Mouse (Mus musculus): Measurements from ENCODE around the gene Slc8a1. TPM values are rescaled to one million over a fixed set of nuclear protein-coding genes. Genes with fewer than 3 reads are reported as not detected.

The Slc8a1 gene
- polyA plus RNA-seq, 1 experiment from 2014 or later, result 5.8 TPM

DNA sequence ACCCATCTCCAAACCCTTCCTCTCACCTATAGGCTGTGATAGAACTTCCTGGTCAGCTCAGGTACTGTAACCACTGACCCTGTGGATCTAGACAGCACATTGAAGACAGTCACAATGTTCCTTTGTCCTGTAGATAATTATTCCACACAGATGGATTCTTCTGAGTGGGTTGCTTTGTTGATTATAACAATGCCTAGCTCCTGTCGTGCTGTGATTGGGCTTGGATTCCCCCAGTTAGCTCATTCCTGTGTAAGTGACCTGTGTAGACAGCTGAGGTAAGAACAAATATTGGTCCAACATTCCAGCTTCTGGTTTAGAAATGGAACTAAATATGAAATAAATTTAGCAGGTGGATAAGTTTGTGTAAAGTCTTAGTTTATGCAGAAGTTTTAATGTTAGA is 340.7 kb downstream of the Slc8a1 start:
- Histone ChIP-seq H3K4me2 (no peak overlapping the region), H3K4me3 (no peak overlapping the region), H3K27ac (no peak overlapping the region), H3K27me3 (no peaks in the 10 kb centered on the region), H3K4me1 (peaks cover 8% of the 10 kb centered on the region; the same call in 1 of the 2 replicates), H3K36me3 (no peaks in the 10 kb centered on the region), H3K9ac (no peak overlapping the region), H3K9me3 (no peaks in the 10 kb centered on the region)
- ATAC-seq (ENCODE audit: insufficient number of reproducible peaks, low FRiP score, low TSS enrichment, low read depth), result no peak
- WGBS, result 80% methylated on average over 1 of the region's 1 CpGs

- Histone ChIP-seq H3K4me1 (peaks cover 8% of the 10 kb centered on the region; the same call in 1 of the 2 replicates), H3K27ac (no peak overlapping the region), H3K9me3 (no peaks in the 10 kb centered on the region), H3K4me2 (no peak overlapping the region), H3K4me3 (no peak overlapping the region), H3K36me3 (no peaks in the 10 kb centered on the region), H3K9ac (no peak overlapping the region), H3K27me3 (no peaks in the 10 kb centered on the region)
- 45% methylated on average over 2 of the region's 2 CpGs for WGBS
- ATAC-seq (ENCODE audit: insufficient number of reproducible peaks, low FRiP score, low TSS enrichment, low read depth), result no peak
Observed at GRCm38 (mm10) chr17:81394124-81394523, 344.1 kb downstream of the Slc8a1 start.

GRCm38 (mm10) chr17:81393040-81393439 is 345.1 kb downstream of the Slc8a1 start:
- H3K9ac ChIP-seq, result no peak overlapping the region
- no peak overlapping the region for H3K27ac ChIP-seq
- peaks cover 8% of the 10 kb centered on the region; the same call in 1 of the 2 replicates for H3K4me1 ChIP-seq
- ATAC-seq (ENCODE audit: insufficient number of reproducible peaks, low FRiP score, low TSS enrichment, low read depth), result no peak
- H3K27me3 ChIP-seq, result no peaks in the 10 kb centered on the region
- H3K36me3 ChIP-seq, result no peaks in the 10 kb centered on the region
- no peak overlapping the region for H3K4me3 ChIP-seq
- WGBS, result 34% methylated on average over 4 of the region's 4 CpGs
- no peaks in the 10 kb centered on the region for H3K9me3 ChIP-seq
- no peak overlapping the region for H3K4me2 ChIP-seq

DNA sequence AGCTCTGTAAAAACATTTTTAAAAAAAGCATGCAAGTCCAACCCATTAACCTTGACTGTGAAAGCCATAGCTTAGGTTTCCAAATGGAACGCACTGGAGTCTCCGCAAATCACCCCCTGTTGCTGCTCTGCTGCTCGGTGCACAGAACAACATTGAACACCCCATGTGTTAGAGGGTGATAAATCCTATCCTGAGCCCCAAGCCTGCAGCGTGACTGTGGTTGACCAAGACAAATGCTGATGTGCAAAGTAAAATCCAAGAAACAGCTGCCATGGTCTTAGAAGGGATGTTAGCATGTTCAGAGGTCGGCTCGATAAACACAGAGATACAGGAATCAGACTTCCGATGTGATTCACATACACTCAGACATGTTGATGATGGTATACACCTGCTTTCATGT is 346.7 kb downstream of the Slc8a1 start:
- 82% methylated on average over 7 of the region's 7 CpGs for WGBS
- no peak for ATAC-seq (ENCODE audit: insufficient number of reproducible peaks, low FRiP score, low TSS enrichment, low read depth)
- no peak overlapping the region for H3K27ac ChIP-seq
- H3K9ac ChIP-seq, result no peak overlapping the region
- no peak overlapping the region for H3K4me3 ChIP-seq
- no peaks in the 10 kb centered on the region for H3K36me3 ChIP-seq
- H3K9me3 ChIP-seq, result no peaks in the 10 kb centered on the region
- peaks cover 8% of the 10 kb centered on the region; the same call in 1 of the 2 replicates for H3K4me1 ChIP-seq
- no peak overlapping the region for H3K4me2 ChIP-seq
- no peaks in the 10 kb centered on the region for H3K27me3 ChIP-seq

DNA sequence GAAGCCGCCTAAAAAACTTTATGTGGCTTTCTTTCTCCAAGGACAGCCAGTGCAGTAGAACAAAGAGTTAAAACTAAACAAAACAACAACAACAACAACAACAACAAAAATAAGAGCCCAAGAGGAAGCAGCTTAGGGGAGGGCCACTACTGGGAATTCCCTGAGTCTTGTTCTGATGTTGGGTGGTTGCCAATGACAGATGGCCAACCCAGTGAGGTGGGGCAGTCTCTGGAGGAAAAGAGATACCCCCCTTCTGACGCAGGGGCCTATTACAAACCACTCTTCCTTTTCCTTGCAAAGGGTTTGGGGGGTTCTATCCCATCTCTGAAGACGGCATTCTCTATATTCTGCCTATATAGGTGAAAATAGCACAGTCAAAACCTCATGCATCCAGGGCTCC is 347.4 kb downstream of the Slc8a1 start:
- no peak overlapping the region for H3K4me3 ChIP-seq
- H3K9ac ChIP-seq, result no peak overlapping the region
- H3K9me3 ChIP-seq, result no peaks in the 10 kb centered on the region
- no peaks in the 10 kb centered on the region for H3K27me3 ChIP-seq
- H3K4me2 ChIP-seq, result no peak overlapping the region
- WGBS, result 79% methylated on average over 3 of the region's 3 CpGs
- no peak overlapping the region for H3K27ac ChIP-seq
- no peaks in the 10 kb centered on the region for H3K36me3 ChIP-seq
- no peak for ATAC-seq (ENCODE audit: insufficient number of reproducible peaks, low FRiP score, low TSS enrichment, low read depth)
- H3K4me1 ChIP-seq, result peaks cover 8% of the 10 kb centered on the region; the same call in 1 of the 2 replicates

DNA sequence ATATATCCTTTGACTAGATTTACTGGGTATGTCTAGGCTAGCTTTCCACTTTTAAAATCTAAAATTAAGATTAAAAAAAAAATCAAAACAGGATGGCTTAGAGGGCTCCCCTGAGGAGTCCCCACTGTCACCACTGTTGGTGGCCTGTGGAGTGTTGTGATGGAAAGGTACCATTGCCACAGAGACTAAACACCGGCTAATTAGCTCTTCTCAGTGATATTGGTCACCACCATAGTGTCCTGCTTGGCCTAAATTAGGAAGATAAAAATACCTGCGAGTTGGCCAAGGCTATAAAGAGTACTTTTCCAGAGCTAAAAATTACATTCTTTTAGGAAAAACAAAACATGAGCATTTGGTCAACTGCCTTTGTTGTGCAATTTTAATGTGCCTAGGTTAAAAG is 352.1 kb downstream of the Slc8a1 start:
- 79% methylated on average over 2 of the region's 2 CpGs for WGBS

DNA sequence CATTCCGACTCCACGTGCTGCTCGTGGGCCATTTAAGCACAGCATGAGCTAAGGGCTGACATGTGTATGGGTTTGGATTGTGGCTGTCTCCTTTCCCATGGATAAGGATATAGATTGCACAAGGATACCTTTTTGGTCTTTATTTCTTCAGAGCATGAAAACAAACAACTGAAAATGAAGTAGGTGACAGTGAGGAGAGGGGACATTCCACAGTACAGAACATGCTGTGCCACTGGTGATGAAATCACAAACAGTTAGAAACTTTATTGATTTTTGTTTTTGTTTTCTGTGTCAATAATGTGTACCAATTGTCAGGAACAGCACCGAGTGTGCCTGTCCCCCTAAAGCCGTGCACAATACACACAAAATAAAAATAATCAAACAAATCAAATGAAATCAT is 352.7 kb downstream of the Slc8a1 start:
- Histone ChIP-seq H3K4me2 (no peak overlapping the region), H3K36me3 (no peaks in the 10 kb centered on the region), H3K9me3 (no peaks in the 10 kb centered on the region), H3K9ac (no peak overlapping the region), H3K27me3 (no peaks in the 10 kb centered on the region), H3K4me3 (no peak overlapping the region), H3K4me1 (no peaks in the 10 kb centered on the region), H3K27ac (no peak overlapping the region)
- WGBS, result 92% methylated on average over 5 of the region's 5 CpGs
- ATAC-seq (ENCODE audit: insufficient number of reproducible peaks, low FRiP score, low TSS enrichment, low read depth), result no peak

More for the DNA sequence above, 352.1 kb downstream of the Slc8a1 start:
- Histone ChIP-seq H3K4me1 (no peaks in the 10 kb centered on the region), H3K36me3 (no peaks in the 10 kb centered on the region), H3K27ac (no peak overlapping the region), H3K27me3 (no peaks in the 10 kb centered on the region), H3K9me3 (no peaks in the 10 kb centered on the region), H3K9ac (no peak overlapping the region), H3K4me2 (no peak overlapping the region), H3K4me3 (no peak overlapping the region)
- no peak for ATAC-seq (ENCODE audit: insufficient number of reproducible peaks, low FRiP score, low TSS enrichment, low read depth)

GRCm38 (mm10) chr17:81383461-81383860 is 354.7 kb downstream of the Slc8a1 start:
- WGBS, result 86% methylated on average over 4 of the region's 4 CpGs
- Histone ChIP-seq H3K4me3 (no peak overlapping the region), H3K4me2 (no peak overlapping the region), H3K9ac (no peak overlapping the region), H3K27me3 (no peaks in the 10 kb centered on the region), H3K27ac (no peak overlapping the region), H3K4me1 (no peaks in the 10 kb centered on the region), H3K9me3 (no peaks in the 10 kb centered on the region), H3K36me3 (no peaks in the 10 kb centered on the region)
- ATAC-seq (ENCODE audit: insufficient number of reproducible peaks, low FRiP score, low TSS enrichment, low read depth), result no peak

DNA sequence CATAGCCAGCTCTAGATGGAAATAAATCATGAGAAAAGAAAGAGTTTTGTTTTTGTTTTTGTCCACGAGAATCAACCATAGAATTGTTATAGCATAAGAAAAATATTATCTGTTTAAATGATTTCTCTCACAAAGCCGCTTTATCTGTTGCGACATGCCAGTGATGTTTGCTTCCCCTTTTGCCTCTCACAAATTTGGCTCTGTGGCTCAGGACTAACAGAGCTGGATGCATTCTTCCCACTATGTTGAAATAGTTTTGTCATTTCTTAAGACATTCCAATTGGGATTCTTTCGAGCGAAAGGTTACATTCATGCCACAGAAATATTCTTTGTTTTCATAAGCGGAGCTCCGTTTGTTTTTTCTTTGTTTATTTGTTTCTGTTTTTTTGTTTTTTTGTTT is 359.7 kb downstream of the Slc8a1 start:
- no peak overlapping the region for H3K9ac ChIP-seq
- no peak overlapping the region for H3K4me3 ChIP-seq
- H3K36me3 ChIP-seq, result no peaks in the 10 kb centered on the region
- ATAC-seq (ENCODE audit: insufficient number of reproducible peaks, low FRiP score, low TSS enrichment, low read depth), result no peak
- H3K4me2 ChIP-seq, result no peak overlapping the region
- 78% methylated on average over 7 of the region's 7 CpGs for WGBS
- H3K27ac ChIP-seq, result no peak overlapping the region
- H3K27me3 ChIP-seq, result no peaks in the 10 kb centered on the region
- no peaks in the 10 kb centered on the region for H3K9me3 ChIP-seq
- no peaks in the 10 kb centered on the region for H3K4me1 ChIP-seq

- no peak overlapping the region for H3K27ac ChIP-seq
- H3K4me1 ChIP-seq, result no peaks in the 10 kb centered on the region
- ATAC-seq (ENCODE audit: insufficient number of reproducible peaks, low FRiP score, low TSS enrichment, low read depth), result no peak
- no peaks in the 10 kb centered on the region for H3K36me3 ChIP-seq
- H3K9ac ChIP-seq, result no peak overlapping the region
- no peaks in the 10 kb centered on the region for H3K9me3 ChIP-seq
- H3K4me2 ChIP-seq, result no peak overlapping the region
- WGBS, result 48% methylated on average over 5 of the region's 5 CpGs
- H3K27me3 ChIP-seq, result no peaks in the 10 kb centered on the region
- H3K4me3 ChIP-seq, result no peak overlapping the region
Observed at GRCm38 (mm10) chr17:81377757-81378299, 360.3 kb downstream of the Slc8a1 start.

DNA sequence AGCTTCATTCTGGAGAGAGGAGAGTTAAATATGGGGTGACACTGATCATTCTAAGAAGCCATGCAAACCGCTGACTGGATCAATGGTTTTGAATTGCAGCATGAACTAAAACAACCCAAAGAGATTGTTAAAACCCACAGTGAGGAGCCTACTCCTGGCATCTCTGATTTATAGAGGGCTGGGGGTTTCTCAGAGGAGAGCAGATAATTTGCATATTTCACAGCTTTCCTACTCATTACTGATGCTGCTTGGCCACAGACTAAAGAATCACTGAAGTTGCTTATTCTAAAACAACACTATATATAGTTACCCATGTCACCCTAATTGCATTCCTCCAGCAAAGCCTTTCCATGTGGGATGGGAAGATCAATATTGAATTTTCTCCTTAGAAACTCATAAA is 361.0 kb downstream of the Slc8a1 start:
- H3K4me2 ChIP-seq, result no peak overlapping the region
- no peak overlapping the region for H3K4me3 ChIP-seq
- H3K9ac ChIP-seq, result no peak overlapping the region
- H3K36me3 ChIP-seq, result no peaks in the 10 kb centered on the region
- H3K27ac ChIP-seq, result no peak overlapping the region
- no peaks in the 10 kb centered on the region for H3K9me3 ChIP-seq
- ATAC-seq (ENCODE audit: insufficient number of reproducible peaks, low FRiP score, low TSS enrichment, low read depth), result no peak
- no peaks in the 10 kb centered on the region for H3K4me1 ChIP-seq
- H3K27me3 ChIP-seq, result no peaks in the 10 kb centered on the region
- 53% methylated on average over 1 of the region's 1 CpGs for WGBS

GRCm38 (mm10) chr17:81375901-81376300 is 362.3 kb downstream of the Slc8a1 start:
- Histone ChIP-seq H3K36me3 (no peaks in the 10 kb centered on the region), H3K9me3 (no peaks in the 10 kb centered on the region), H3K27ac (no peak overlapping the region), H3K9ac (no peak overlapping the region), H3K4me1 (no peaks in the 10 kb centered on the region), H3K4me2 (no peak overlapping the region), H3K27me3 (no peaks in the 10 kb centered on the region), H3K4me3 (no peak overlapping the region)
- 86% methylated on average over 6 of the region's 6 CpGs for WGBS
- ATAC-seq (ENCODE audit: insufficient number of reproducible peaks, low FRiP score, low TSS enrichment, low read depth), result no peak

- Histone ChIP-seq H3K27ac (no peak overlapping the region), H3K9ac (no peak overlapping the region), H3K4me2 (no peak overlapping the region), H3K4me3 (no peak overlapping the region), H3K36me3 (no peaks in the 10 kb centered on the region), H3K4me1 (no peaks in the 10 kb centered on the region), H3K27me3 (no peaks in the 10 kb centered on the region), H3K9me3 (no peaks in the 10 kb centered on the region)
- WGBS, result 75% methylated on average over 2 of the region's 2 CpGs
- no peak for ATAC-seq (ENCODE audit: insufficient number of reproducible peaks, low FRiP score, low TSS enrichment, low read depth)
Observed at GRCm38 (mm10) chr17:81369036-81369435, 369.1 kb downstream of the Slc8a1 start.

Measured in limb, embryonic 15.5 days (tissue).